Mouse (Mus musculus) thymus, postnatal 14 days (tissue): ENCODE data around the gene Gm21637.
"Not testable (repeated sequence)": the region's sequence is repeated elsewhere in the genome, so short reads cannot be mapped to it uniquely, and the experiment has no call there.

Experiments
- DNase-seq: peaks from one replicate; pipeline ENCODE4 v3.0.0; 2021

Gene Gm21637

DNA sequence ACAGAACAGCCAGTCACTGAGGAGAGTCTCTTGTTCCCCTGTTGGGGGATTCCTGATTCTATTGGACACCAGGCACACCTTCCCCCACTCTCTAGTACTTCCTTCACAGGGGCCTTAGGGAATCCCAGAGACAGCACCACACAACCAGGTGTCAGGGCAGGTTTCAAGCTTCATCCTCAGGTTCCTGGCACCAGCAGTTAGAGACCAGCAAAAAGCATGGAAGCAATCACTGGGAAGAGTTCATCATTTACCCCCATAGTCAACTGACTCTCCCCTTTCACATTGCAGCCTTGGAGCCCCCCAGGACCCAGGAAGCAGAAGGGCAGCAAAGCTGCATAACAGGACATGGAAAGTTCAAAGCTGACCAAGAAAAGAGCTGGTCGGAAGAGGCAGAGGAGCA is at the start of gene Gm21637:
Gene Gm21637 (plus strand): TSS at position 301 of the 400 bp plus-strand sequence.
- not testable (repeated sequence) for DNase-seq
